Mouse (Mus musculus) embryonic facial prominence, embryonic 12.5 days (tissue): Measurements from ENCODE around the gene Abr. TPM values are rescaled to one million over a fixed set of nuclear protein-coding genes. Genes with fewer than 3 reads are reported as not detected.

ENCODE experiments used
- ATAC-seq: fragments of 200-750 bp; cut with Nextera tagmentation; 2 replicates; pipeline ENCODE4 v1.8.0; 2017; ENCODE audit not compliant: insufficient number of reproducible peaks, insufficient read depth, low FRiP score, low TSS enrichment
- H3K27ac ChIP-seq: fragments of 300-500 bp; sonication (generic); 2 replicates; pipeline ENCODE4 v1.5.1; 2016; ENCODE audit warnings: mild to moderate bottlenecking
- H3K27me3 ChIP-seq: fragments of 300-500 bp; sonication (generic); 2 replicates; pipeline ENCODE4 v1.6.1; 2016; ENCODE audit warnings: mild to moderate bottlenecking, moderate library complexity
- H3K36me3 ChIP-seq: fragments of 300-500 bp; sonication (generic); 2 replicates; pipeline ENCODE4 v1.6.1; 2016; ENCODE audit warnings: mild to moderate bottlenecking
- H3K4me1 ChIP-seq: fragments of 300-500 bp; sonication (generic); 2 replicates; pipeline ENCODE4 v1.6.1; 2016
- H3K4me2 ChIP-seq: fragments of 300-500 bp; sonication (generic); replicated peaks from 2 replicates; pipeline ENCODE4 v1.6.1; 2016; ENCODE audit warnings: mild to moderate bottlenecking, moderate library complexity
- H3K4me3 ChIP-seq: fragments of 300-500 bp; sonication (generic); 2 replicates; pipeline ENCODE4 v1.5.1; 2016; ENCODE audit warnings: mild to moderate bottlenecking
- H3K9ac ChIP-seq: fragments of 300-500 bp; sonication (generic); 2 replicates; pipeline ENCODE4 v1.6.1; 2016; ENCODE audit warnings: mild to moderate bottlenecking, moderate library complexity
- H3K9me3 ChIP-seq: fragments of 300-500 bp; sonication (generic); 2 replicates; pipeline ENCODE4 v1.6.1; 2016; ENCODE audit warnings: mild to moderate bottlenecking, moderate library complexity
- WGBS: fragments of 180-500 bp; shearing (Covaris S2); methylation state at CpG from one replicate; pipeline ENCODE4 v1.1.7; 2016; 5-methylcytosine and 5-hydroxymethylcytosine counted together
- polyA plus RNA-seq: library from polyadenylated mRNA; unstranded; fragments of >200 nt; fragmentation: Nextera tagmentation; extraction: Ambion mirVana; gene quantifications from 2 replicates; pipeline ENCODE4 v1.2.1, GENCODE M21; 2016

Abr gene
- polyA plus RNA-seq, 1 experiment from 2014 or later = 46.7 TPM

- Histone ChIP-seq H3K9me3 (no peaks in the 10 kb centered on the region), H3K27ac (no peak overlapping the region), H3K27me3 (no peaks in the 10 kb centered on the region), H3K4me1 (peaks cover 32% of the 10 kb centered on the region), H3K4me3 (peak overlapping the region; percentile 21), H3K9ac (no peak overlapping the region), H3K36me3 (no peaks in the 10 kb centered on the region), H3K4me2 (peak overlapping the region; percentile 52)
- WGBS = under 1% methylated on average over 19 of the region's 19 CpGs
- no peak; the same call in 1 of the 2 replicates for ATAC-seq
These were observed 23.8 kb upstream of the Abr start for GRCm38 (mm10) chr11:76645955-76646354.

GRCm38 (mm10) chr11:76645036-76645435 lies 22.9 kb upstream of the Abr start:
- H3K36me3 ChIP-seq = no peaks in the 10 kb centered on the region
- H3K4me1 ChIP-seq = peaks cover 32% of the 10 kb centered on the region
- no peaks in the 10 kb centered on the region for H3K9me3 ChIP-seq
- WGBS = 42% methylated on average over 9 of the region's 9 CpGs
- no peak overlapping the region for H3K4me3 ChIP-seq
- H3K27ac ChIP-seq = no peak overlapping the region
- ATAC-seq = no peak
- no peak overlapping the region for H3K9ac ChIP-seq
- peak overlapping the region; percentile 52 for H3K4me2 ChIP-seq
- no peaks in the 10 kb centered on the region for H3K27me3 ChIP-seq

- Histone ChIP-seq H3K4me1 (peaks cover 32% of the 10 kb centered on the region), H3K9me3 (no peaks in the 10 kb centered on the region), H3K9ac (no peak overlapping the region), H3K27ac (no peak overlapping the region), H3K36me3 (no peaks in the 10 kb centered on the region), H3K27me3 (no peaks in the 10 kb centered on the region), H3K4me3 (no peak overlapping the region), H3K4me2 (no peak overlapping the region)
- WGBS = 23% methylated on average over 6 of the region's 6 CpGs
- ATAC-seq = no peak
These were observed 22.1 kb upstream of the Abr start for GRCm38 (mm10) chr11:76644257-76644656.

GRCm38 (mm10) chr11:76640231-76640630 lies 18.1 kb upstream of the Abr start:
- Histone ChIP-seq H3K27ac (no peak overlapping the region), H3K9me3 (no peaks in the 10 kb centered on the region), H3K27me3 (no peaks in the 10 kb centered on the region), H3K4me2 (no peak overlapping the region), H3K9ac (no peak overlapping the region), H3K4me3 (no peak overlapping the region), H3K4me1 (peaks cover 13% of the 10 kb centered on the region), H3K36me3 (no peaks in the 10 kb centered on the region)
- no peak for ATAC-seq
- WGBS = 77% methylated on average over 4 of the region's 4 CpGs

- no peaks in the 10 kb centered on the region for H3K36me3 ChIP-seq
- no peak overlapping the region for H3K4me3 ChIP-seq
- H3K9ac ChIP-seq = no peak overlapping the region
- no peaks in the 10 kb centered on the region for H3K9me3 ChIP-seq
- ATAC-seq = no peak
- H3K27me3 ChIP-seq = no peaks in the 10 kb centered on the region
- no peak overlapping the region for H3K27ac ChIP-seq
- H3K4me2 ChIP-seq = no peak overlapping the region
- H3K4me1 ChIP-seq = peaks cover 5% of the 10 kb centered on the region; the same call in 1 of the 2 replicates
- 77% methylated on average over 17 of the region's 17 CpGs for WGBS
These were observed 17.3 kb upstream of the Abr start for GRCm38 (mm10) chr11:76639269-76639985.

- WGBS = 83% methylated on average over 5 of the region's 5 CpGs
- no peak overlapping the region for H3K27ac ChIP-seq
- H3K4me1 ChIP-seq = no peaks in the 10 kb centered on the region
- no peaks in the 10 kb centered on the region for H3K9me3 ChIP-seq
- H3K4me2 ChIP-seq = no peak overlapping the region
- no peak overlapping the region for H3K9ac ChIP-seq
- H3K4me3 ChIP-seq = no peak overlapping the region
- no peak for ATAC-seq
- H3K36me3 ChIP-seq = no peaks in the 10 kb centered on the region
- 0 out of 2 replicates have a peak, but pooled peaks cover 2% of the 10 kb centered on the region for H3K27me3 ChIP-seq
These were observed 8.4 kb upstream of the Abr start for GRCm38 (mm10) chr11:76630487-76630886.

- H3K9me3 ChIP-seq = no peaks in the 10 kb centered on the region
- no peaks in the 10 kb centered on the region for H3K36me3 ChIP-seq
- H3K27ac ChIP-seq = no peak overlapping the region
- WGBS = 38% methylated on average over 2 of the region's 2 CpGs
- no peak overlapping the region for H3K9ac ChIP-seq
- no peak overlapping the region for H3K4me2 ChIP-seq
- ATAC-seq = no peak
- H3K27me3 ChIP-seq = 0 out of 2 replicates have a peak, but pooled peaks cover 2% of the 10 kb centered on the region
- H3K4me1 ChIP-seq = no peaks in the 10 kb centered on the region
- H3K4me3 ChIP-seq = no peak overlapping the region
These were observed 7.9 kb upstream of the Abr start for GRCm38 (mm10) chr11:76630023-76630422.

- WGBS = 77% methylated on average over 5 of the region's 5 CpGs
These were observed 6.5 kb upstream of the Abr start for GRCm38 (mm10) chr11:76628613-76629012.

GRCm38 (mm10) chr11:76624881-76625280 lies 2.8 kb upstream of the Abr start:
- Histone ChIP-seq H3K9ac (no peak overlapping the region), H3K4me3 (no peak overlapping the region), H3K4me1 (peaks cover 6% of the 10 kb centered on the region), H3K36me3 (no peaks in the 10 kb centered on the region), H3K9me3 (no peaks in the 10 kb centered on the region), H3K4me2 (no peak overlapping the region), H3K27ac (no peak overlapping the region), H3K27me3 (peaks cover 26% of the 10 kb centered on the region)
- WGBS = 74% methylated on average over 3 of the region's 3 CpGs
- ATAC-seq = no peak

More at GRCm38 (mm10) chr11:76628613-76629012, 6.5 kb upstream of the Abr start:
- H3K4me3 ChIP-seq = no peak overlapping the region
- no peak overlapping the region for H3K9ac ChIP-seq
- no peak overlapping the region for H3K27ac ChIP-seq
- H3K9me3 ChIP-seq = no peaks in the 10 kb centered on the region
- no peaks in the 10 kb centered on the region for H3K4me1 ChIP-seq
- H3K27me3 ChIP-seq = 0 out of 2 replicates have a peak, but pooled peaks cover 2% of the 10 kb centered on the region
- no peak overlapping the region for H3K4me2 ChIP-seq
- no peak for ATAC-seq
- H3K36me3 ChIP-seq = no peaks in the 10 kb centered on the region

GRCm38 (mm10) chr11:76624071-76624470 lies 2.0 kb upstream of the Abr start:
- no peak for ATAC-seq
- Histone ChIP-seq H3K27ac (no peak overlapping the region), H3K4me2 (peak overlapping the region; percentile 100), H3K27me3 (peaks cover 26% of the 10 kb centered on the region), H3K9ac (no peak overlapping the region), H3K9me3 (no peaks in the 10 kb centered on the region), H3K4me3 (peak overlapping the region; percentile 67; the same call in 1 of the 2 replicates), H3K36me3 (no peaks in the 10 kb centered on the region), H3K4me1 (peaks cover 6% of the 10 kb centered on the region)
- WGBS = 43% methylated on average over 10 of the region's 10 CpGs

- no peaks in the 10 kb centered on the region for H3K36me3 ChIP-seq
- H3K9ac ChIP-seq = peak overlapping the region; percentile 65
- H3K27me3 ChIP-seq = peaks cover 26% of the 10 kb centered on the region
- peak overlapping the region; percentile 100 for H3K4me2 ChIP-seq
- H3K9me3 ChIP-seq = no peaks in the 10 kb centered on the region
- H3K4me3 ChIP-seq = peak overlapping the region; percentile 67
- peak; percentile 67; the same call in 1 of the 2 replicates for ATAC-seq
- 1% methylated on average over 68 of the region's 72 CpGs for WGBS
- H3K27ac ChIP-seq = no peak overlapping the region
- peaks cover 6% of the 10 kb centered on the region for H3K4me1 ChIP-seq
These were observed 1.3 kb upstream of the Abr start for GRCm38 (mm10) chr11:76623206-76623961.
